Mouse (Mus musculus): ENCODE data around the gene Exd2.

The Exd2 gene

DNA sequence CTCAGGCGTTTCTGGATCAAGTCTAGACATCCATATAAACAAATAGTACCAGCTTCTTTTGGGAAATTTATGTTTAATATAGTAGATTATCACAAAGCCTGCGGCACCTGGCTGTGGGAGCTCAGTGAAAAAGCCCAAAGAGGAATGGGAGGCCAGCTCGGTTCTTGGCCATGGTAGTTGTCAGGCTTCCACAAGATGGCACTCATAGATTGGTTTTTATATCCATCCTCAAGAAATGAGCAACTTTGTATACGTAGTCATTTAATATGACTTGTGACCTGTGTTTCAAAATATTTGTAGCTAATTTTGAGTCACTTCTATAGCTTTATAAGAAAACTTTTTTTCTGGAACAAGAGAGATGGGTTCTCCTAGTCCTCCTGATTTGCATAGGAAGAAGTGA is 35.5 kb downstream of the Exd2 start:
- DNase-seq: peak; percentile 39 to 40

DNA sequence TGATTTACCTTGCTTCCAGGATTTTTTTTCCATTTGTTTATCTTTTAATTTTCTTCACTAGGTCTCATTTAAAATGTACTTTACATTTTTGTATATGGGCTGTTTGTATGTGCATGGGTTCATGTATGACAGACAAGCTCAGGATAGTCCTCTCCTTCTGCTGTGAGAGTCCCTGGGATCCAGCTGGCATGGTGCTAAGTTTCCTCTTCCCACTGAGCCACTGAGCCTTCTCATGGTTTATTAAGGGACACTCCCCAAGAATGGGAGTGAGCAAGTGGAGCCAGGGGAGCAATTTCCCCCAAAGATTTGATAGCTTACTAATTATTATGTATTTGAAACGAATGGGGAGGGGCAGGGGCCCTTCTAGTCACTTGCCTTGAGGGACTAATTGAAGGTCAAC is 37.6 kb downstream of the Exd2 start:
- DNase-seq: no peak

DNA sequence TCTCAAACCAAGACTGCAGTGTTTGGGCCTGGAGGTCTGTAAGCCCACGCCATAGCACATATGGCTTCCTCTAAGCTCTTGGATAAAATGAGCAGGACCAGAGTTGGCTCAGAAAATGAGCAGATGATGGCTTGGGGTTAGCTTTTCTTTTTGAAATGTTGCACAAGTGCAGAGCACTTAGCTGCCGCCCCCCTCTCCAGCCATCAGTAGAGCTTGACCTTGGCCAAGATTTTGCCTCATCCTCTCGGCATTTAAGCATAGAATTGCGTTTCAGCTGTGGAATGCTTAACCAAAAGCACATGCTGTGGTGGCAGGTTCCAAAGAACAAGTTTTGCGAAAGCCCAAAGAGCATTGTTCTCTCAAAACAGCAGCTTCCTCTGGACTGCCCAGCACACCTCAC is 41.8 kb downstream of the Exd2 start:
- no peak for DNase-seq

DNA sequence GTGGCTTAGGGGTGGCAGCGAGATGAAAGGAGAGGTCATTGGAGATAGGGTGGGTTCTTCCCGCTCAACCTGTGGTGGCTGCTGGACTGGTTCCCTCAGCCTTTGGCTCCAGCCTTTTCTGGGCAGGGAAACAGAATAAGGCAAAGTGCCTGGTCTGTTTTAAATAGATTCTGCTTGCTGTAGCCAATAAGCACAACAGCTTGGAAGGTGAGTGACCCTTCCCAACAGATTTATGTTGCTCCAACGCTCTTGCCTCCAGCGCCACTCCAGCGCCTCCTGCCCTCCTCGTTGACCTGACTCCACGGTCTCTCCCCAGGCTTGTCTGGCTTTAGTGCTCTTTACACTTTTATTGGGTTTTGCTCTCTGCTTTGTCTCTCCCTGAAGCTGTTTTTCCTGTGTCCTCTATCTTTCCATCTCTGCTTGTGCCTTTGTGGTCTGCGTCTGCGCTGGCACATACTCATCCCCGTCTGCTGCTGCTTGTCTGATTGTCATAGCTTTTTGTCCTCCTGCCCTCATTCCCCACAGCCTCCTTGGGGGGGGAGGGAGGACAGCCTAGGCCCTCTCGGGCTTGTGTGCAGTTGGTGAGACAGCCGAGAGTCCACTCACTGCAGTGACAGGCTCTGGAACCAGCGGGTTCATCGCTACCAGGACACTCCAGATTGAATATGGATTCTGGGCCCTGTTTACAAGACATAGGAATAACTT is 44.3 kb downstream of the Exd2 start:
- DNase-seq: peak; percentile 59 to 60

DNA sequence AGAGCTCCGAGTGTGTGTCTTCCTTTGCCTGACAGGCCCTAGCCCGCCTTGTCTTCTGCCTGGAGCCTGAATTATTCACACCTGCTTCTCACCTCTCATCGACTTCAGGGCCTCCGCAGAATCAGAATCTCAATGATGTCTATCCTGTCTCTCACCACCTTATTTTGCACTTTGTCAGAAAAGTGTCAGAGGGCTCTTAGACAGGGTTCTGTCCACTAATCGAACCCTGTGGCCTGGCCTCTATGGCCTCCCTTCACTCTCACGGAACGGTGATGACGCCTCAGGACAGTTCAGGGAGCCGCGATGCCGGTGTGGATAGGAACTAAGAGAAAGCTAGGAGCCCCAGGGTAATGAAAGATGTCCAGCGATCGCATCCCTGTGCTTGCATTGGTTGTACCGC is 55.1 kb downstream of the Exd2 start, which contains the start of gene Galnt16:
Galnt16 (plus strand) TSS at position 301 of the 400 bp plus-strand sequence.
- DNase-seq: no peak

DNA sequence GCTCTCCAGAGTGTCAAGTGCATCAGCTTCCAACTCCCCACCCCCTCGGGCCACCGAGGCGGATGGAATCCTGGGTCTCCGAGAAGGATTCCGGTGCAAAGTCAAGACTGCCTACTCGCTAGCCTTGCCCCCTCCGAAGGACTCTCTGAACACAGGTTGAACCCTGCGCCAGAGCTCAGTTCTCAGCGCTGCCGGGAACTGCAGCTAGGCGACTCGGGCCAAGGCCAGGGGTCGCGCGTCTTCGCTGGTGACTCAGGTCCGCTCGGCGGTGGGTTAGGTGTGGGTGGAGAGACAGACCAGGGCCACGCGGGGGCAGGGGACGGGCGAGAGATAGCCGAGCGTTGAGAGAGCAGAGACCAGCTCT is 55.5 kb downstream of the Exd2 start:
- DNase-seq: peak; percentile 72 to 75

DNA sequence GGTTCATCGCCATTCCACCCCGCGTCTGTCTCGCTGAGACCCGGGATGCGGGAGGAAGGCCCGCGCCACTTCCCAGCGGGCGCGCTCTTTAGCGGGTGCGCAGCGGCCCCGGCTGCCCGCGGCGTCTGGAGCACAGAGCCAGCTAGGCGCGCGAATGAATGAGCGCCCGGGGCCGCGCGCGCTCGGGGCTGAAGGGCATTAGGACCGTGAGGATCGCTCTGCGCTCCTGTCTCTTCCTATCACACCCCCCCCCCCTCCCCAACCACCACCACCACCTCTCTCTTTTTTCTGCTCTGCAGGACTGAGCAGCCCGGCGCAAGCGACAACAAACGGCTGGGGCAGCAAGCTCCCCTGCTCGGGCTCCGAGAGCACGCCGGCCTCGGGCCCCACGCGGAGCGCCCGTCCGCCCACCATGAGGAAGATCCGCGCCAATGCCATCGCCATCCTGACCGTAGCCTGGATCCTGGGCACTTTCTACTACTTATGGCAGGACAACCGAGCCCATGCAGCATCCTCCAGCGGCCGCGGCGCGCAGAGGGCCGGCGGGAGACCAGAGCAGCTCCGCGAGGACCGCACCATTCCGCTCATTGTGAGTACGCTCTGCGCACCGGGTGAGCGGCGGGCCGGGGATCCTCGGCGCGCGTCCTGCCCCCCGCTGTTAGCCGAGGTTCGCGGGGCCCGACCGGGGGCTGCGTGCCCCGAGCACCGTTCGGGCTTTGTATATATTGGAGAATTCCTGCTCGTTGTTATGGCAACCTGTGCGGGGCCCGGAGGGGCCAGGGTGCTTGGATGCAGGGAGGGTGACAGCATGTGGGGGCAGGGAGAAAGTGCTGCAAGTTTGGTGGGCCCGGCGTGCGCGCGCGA is 56.1 kb downstream of the Exd2 start:
- DNase-seq: peak; percentile 65 to 69

DNA sequence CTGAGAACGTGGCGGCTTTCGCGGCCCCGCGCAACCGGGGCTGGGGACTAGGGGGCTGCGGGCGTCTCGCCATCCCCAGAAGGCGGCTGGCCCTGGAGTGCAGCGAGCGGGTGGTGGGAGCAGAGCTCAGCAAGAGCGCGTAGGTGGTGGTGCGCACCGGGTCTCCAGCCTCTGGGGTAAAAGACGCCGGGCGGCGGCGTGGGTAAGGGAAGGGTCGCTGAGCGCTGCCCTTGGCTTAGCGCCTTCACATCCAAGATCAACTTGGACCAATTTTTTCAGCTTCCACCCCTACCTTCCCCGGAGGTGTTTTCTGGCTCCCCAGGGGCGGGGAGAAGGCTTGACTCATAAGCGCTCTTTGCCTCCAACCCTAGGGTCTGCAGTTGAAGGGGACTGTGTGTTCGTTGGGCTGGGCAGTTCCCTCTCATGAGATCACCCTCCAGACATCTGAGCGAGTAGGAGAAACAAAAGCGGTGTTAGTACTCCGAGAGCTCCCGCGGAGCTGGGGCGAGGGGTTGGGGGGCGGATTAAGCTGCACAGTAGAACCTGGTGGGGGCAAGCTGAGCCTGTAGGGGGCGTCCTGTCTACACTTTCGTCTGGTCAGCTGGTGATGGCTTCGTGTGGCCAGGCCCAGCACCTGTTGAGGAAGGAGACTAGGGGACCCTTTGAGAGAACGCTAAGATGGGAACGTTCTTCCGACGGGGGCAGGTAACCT is 56.9 kb downstream of the Exd2 start:
- DNase-seq: peak; percentile 67 to 80

DNA sequence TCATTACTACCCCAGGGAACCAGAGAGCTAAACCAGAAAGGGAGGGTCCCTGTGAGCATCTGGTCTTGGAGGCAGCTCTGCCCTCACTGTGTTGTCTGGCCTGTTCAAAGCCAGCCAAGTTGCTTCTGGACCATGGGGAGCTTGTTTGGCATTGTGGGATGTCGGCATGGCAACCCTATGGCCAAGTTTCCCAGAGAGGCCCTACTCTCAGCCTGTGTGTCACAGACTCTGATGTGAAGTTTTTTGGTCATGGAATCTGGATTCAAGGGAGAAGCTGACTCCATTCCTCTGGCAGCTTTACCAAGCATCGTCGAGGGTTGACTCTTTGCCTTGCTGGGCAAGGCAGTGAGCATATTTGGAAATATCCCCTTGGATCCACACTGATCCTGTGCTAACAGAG is 59.1 kb downstream of the Exd2 start:
- DNase-seq: peak in 1 of 2 experiments; percentile 31

DNA sequence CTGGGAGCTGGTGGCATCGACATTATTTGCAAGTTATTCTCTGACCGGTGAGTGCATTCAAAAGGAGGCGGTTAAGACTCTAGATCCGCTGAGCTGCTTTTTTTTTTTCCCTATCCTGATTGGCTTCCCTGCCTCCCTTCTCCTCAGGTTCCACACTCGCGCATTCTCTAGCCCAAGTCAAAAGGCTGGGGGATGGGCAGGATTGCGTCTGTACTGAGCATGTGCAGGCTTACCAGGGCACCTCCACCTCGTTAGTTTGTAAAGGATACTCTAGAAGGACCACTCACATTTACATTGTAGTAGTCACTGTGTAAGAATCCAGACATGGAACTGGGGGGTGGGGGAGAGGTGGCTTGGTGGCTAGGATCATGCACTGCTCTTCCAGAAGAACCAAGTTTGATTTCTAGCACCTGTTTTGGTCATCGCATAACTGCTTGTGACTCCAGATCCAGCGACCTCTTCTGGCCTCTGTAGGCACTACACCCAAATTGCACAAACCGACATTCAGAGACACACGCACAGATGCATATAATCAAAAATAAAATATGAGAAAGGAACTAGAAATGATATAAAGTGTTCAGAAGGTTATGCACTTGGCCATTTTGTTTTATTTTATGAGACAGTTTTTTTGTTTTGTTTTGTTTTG is 61.5 kb downstream of the Exd2 start:
- no peak for DNase-seq

DNA sequence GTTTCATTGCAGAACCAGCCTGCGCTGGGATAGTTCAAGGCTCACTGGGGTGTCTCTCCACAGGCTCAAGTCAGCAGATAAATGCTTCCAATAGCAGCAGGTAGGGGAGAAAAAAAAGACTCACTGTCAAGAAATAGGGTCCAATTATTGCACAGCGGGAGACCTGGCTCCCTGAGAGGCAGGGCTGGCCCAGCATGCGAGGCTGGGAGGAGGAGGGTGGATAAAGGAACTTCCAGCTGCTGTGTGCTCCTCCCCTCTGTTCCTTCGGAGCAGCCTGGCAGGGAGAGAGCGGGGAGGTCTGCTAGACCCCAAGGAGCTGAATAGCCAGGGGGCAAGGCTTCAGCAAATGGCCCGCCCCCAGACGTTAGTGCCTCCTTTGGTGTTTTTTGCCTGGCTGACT is 62.6 kb downstream of the Exd2 start:
- DNase-seq: no peak

DNA sequence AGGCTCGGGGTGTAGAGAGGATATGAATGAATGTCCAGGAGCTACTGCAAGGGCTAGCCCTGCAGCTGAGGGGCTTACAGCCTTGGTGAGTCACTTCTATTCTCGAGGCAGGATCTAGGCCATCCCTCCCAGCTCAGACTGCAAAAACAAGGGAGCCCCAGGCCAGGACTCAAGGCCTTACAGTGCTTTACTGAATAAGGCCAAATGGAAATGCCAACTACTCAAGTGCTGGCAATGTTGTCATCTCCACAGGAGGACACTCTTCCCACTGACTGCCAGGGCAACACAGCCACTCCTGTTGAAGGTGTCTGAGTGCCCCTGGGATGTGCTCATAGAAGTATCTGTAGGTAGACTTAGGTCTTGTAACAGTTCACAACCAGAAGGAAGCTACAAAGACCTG is 63.6 kb downstream of the Exd2 start:
- DNase-seq: no peak

DNA sequence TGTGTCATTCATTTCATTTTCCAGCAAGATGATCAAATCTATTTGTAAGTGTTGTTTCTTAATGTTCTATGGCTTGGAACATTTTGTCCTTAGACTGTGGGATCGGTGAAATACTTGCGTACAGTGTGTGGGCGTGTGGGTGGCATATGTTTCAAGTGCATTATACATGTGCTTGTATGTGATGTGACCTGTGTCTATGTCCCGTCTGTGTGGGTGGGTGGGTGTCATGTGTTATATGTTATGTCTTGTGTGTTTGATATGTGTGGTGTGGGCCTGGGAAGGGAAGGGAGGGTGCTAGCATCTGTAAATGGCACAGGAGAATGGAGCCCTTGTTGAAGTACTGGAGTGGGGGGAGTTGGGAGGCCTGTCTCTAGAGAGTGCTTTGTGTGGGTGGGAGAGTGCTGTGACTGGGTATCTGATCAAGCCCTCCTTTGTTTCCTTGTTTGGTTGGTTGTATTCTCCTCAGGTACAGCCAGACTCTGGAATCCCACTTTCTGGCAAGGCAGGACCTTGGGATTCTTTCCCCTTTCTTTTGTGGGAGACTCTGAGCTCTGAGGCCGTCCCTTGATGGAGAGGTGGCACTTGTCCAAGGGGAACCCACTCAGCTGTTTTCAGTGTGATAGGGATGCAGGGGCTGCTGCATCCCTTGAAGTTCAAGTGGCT is 65.0 kb downstream of the Exd2 start:
- DNase-seq: no peak

DNA sequence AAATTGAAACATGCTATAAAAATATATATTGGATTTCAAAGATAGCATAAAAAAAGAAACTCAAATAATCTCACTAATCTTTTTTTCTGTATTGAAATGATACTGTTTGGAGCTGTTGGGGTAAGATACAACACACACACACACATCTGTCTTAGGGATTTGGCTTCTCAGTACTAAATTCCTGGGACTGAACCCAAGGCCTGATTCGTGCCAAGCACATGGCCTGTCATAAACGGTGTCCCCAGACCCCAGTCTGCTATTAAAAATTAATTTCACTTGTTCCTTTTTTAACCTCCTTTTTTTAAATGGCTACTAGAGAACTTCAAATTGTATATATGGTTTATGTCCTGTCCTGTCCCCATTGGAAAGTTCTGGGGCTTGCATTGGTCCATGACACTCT is 67.2 kb downstream of the Exd2 start:
- no peak for DNase-seq

DNA sequence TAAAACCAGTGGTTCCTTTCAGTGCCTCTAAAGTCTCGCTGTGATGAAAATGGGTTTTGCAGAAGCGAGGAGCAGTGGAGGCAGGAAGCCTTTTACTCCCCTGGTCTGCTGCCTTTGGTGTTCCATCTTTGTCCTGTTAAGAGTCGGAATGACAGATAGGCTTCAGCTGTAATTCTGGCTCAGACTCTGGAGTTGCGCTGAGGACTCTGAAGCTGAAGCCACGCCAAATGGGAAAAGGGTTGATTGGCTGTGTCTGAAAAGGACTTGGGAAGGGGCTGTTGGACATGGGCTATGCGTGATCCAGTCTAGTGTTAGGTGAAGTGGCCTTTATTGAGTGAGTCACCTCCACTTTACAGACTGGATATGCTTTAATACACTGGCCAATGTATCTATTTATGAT is 67.7 kb downstream of the Exd2 start:
- DNase-seq: no peak

DNA sequence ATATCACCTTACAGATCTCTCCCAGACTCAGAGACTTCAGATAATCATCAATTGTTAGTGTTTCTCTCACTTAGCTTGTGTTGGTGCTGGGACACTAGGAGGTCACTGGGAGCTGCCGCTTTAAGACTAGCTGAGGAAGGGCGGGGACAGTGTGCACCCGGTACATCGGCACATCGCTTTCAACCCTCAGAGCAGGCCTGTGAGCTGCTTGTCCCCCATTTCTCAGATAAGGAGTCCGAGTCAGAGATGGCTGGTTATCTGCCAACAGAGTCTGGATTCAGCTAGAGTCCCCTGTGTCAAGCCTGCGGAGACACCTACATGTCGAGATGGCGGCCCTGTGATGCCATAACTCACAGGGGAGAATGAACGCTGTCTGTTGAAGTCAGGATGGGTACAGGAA is 68.7 kb downstream of the Exd2 start:
- no peak for DNase-seq

DNA sequence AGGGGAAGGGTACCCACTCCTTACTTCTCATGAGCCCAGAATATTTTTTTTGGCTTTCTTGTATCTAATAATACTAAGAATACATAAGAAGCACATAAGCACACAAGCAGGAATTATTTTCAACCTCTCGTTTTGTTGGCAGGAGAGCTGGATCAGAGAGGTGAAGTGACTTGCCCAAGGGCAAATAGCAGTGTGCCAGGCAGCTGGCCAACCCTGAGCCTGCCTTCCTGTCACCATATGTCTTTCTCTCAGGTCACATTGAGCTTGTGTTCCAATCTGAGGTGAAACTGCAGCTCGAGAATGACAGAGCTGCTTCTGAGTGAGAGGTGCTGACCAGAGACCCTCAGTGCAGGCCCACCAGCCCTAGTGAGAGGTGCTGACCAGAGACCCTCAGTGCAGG is 71.0 kb downstream of the Exd2 start:
- DNase-seq: peak; percentile 63 to 69

DNA sequence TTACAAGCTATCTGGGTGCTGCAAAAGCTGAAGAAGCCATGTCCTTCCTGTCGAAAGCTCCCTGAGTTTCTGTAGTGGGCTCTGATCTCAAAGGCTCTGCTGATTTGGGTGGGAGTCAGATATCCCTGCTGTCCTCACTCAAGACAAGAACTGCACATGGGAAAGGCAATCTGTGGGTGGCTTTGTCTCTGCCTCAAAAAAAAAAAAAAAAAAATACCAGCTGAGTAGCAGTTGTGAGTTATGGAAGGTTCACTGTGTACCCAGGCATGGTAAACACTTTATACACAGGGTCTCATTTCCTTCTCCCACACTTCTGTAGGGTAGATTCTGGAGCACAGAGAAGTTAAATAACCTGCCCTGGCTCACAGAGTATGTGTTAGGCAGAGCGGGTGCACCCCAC is 74.4 kb downstream of the Exd2 start:
- no peak for DNase-seq

DNA sequence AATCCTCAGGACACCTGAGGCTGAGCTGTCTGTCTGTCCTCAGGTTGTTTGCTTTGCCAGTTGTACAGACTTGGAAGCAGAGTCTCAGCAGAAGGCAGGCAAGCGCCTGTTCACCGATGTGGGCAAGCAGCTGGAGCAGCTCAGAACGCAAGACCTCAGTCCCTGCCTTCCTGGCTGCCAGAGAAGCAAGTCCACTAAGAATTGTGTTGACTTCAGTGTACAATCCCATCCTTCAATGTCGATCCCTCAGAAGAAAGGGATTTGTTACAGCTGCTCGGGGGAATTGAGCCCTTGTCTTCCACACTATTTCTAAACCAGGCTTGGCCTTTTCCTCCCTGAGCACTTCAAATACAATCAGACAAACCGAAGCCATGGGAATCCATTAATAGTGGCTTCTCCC is 75.4 kb downstream of the Exd2 start:
- no peak for DNase-seq

DNA sequence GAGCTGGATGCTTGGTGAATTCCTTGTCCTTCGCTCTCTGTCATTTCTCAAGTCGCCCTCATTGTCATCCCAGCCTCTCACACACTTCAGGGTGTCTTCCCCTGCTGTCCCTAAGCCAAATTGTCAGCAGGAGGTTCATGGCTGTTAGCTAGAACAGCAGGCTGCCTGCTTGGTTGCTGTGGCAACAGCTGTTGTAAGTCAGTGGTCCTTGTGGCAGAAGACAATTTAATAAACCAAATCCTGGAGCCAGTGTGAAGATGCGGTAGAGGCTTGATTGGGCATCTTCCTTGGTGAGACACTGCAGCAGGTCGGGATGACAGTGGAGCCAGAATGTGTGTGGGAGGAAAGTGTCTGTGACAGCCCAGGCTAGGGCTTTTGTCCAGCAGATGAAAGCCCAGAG is 82.4 kb downstream of the Exd2 start:
- DNase-seq: peak; percentile 69 to 82

DNA sequence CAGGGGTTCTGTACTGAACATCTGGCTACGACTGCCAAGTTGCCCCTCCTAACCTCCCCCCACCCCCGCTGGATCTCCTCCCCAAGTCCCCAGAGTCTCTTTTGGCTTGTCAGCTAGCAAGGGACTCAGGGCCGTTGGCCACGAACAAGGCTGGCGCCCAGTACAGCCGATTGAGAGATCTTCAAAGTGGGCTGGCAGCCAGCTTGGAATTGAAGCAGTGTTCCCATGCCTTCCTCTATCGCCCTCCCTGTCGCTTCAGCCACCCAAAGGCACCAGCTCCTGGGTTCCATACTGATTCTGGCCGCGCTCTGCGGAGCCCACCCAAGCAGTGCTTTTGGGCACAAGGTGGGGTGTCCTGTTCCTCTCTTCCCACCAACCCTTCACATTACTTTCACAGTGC is 86.8 kb downstream of the Exd2 start:
- DNase-seq: peak; percentile 74 to 82

Measured in cerebellum, postnatal 14 days (tissue).